Mouse (Mus musculus) liver, embryonic 14.5 days (tissue): ENCODE data around the gene Ldhb.

Experiments used
- CTCF ChIP-seq: IDR thresholded peaks from 2 replicates; pipeline ENCODE4 v1.5.1; 2016; ENCODE audit warnings: antibody characterized with exemption, low read depth, control low read depth
- EP300 ChIP-seq: IDR thresholded peaks from 2 replicates; pipeline ENCODE4 v1.6.1; 2016; ENCODE audit warnings: antibody characterized with exemption, low read depth

DNA sequence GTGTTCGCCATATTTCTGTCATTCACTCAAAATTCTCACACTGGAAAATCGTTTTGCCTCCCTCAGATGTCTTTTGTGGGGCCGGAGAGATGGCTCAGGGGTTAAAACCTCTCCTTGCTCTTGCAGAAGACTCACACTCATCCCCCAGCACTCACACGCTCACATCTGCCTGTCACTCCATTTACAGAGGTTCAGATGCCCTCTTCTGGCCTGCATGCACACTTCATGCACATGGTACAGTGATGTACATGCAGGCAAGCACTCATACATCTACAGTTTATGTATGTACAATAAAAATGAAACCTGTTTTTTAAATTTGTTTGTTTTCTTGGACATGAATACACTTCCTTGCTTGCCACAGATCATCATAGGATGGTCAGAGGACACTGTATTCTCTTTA lies 38.2 kb downstream of the Ldhb start:
- TF ChIP-seq CTCF (peak; percentile 34), EP300 (no peak)
